Mouse (Mus musculus) kidney, embryonic 16.5 days (tissue): ENCODE results near the gene Ide. TPM values are rescaled to one million over a fixed set of nuclear protein-coding genes. Genes with fewer than 3 reads are reported as not detected.

Experiments
- ATAC-seq: fragments of 200-750 bp; cut with Nextera tagmentation; 2 replicates; pipeline ENCODE4 v1.8.0; 2017; ENCODE audit warnings: moderate TSS enrichment; ENCODE audit not compliant: low FRiP score, low TSS enrichment
- H3K27ac ChIP-seq: fragments of 300-500 bp; sonication (generic); 2 replicates; pipeline ENCODE4 v1.5.1; 2014; ENCODE audit warnings: low read length
- H3K27me3 ChIP-seq: fragments of 300-500 bp; sonication (generic); 2 replicates; pipeline ENCODE4 v1.6.1; 2014; ENCODE audit warnings: low read length, control low read depth, mixed read lengths; ENCODE audit not compliant: insufficient read depth
- H3K36me3 ChIP-seq: fragments of 300-500 bp; sonication (generic); 2 replicates; pipeline ENCODE4 v1.6.1; 2014; ENCODE audit warnings: low read length, control low read depth, mixed read lengths; ENCODE audit not compliant: insufficient read depth
- H3K4me1 ChIP-seq: fragments of 300-500 bp; sonication (generic); 2 replicates; pipeline ENCODE4 v1.6.1; 2014; ENCODE audit warnings: low read length, control low read depth, mixed read lengths; ENCODE audit not compliant: insufficient read depth
- H3K4me2 ChIP-seq: fragments of 300-500 bp; sonication (generic); replicated peaks from 2 replicates; pipeline ENCODE4 v1.6.1; 2014; ENCODE audit warnings: low read depth, low read length
- H3K4me3 ChIP-seq: fragments of 300-500 bp; sonication (generic); 2 replicates; pipeline ENCODE4 v1.5.1; 2014; ENCODE audit warnings: mild to moderate bottlenecking, low read length
- H3K9ac ChIP-seq: fragments of 300-500 bp; sonication (generic); replicated peaks from 2 replicates; pipeline ENCODE4 v1.6.1; 2014; ENCODE audit warnings: low read length
- H3K9me3 ChIP-seq: fragments of 300-500 bp; sonication (generic); 2 replicates; pipeline ENCODE4 v1.6.1; 2016; ENCODE audit warnings: low read length, control low read depth
- WGBS: fragments of 180-500 bp; shearing (Covaris S2); extraction: QIAGEN DNeasy Blood & Tissue Kit; methylation state at CpG from one replicate; pipeline ENCODE4 v1.1.7; 2014; 5-methylcytosine and 5-hydroxymethylcytosine counted together
- polyA plus RNA-seq: library from polyadenylated mRNA; unstranded; fragments of >200 nt; fragmentation: Nextera tagmentation; extraction: Ambion mirVana; gene quantifications from 2 replicates; pipeline ENCODE4 v1.2.1, GENCODE M21; 2015

The Ide gene
- polyA plus RNA-seq, 1 experiment from 2014 or later, result 55.8 TPM

GRCm38 (mm10) chr19:37284775-37285174, 52.9 kb downstream of the Ide start:
- Histone ChIP-seq H3K4me3 (no peak overlapping the region), H3K9ac (no peak overlapping the region), H3K27ac (no peak overlapping the region), H3K36me3 (peaks cover 13% of the 10 kb centered on the region), H3K27me3 (no peaks in the 10 kb centered on the region), H3K4me1 (no peaks in the 10 kb centered on the region), H3K9me3 (no peaks in the 10 kb centered on the region), H3K4me2 (no peak overlapping the region)
- 89% methylated on average over 9 of the region's 9 CpGs for WGBS
- no peak for ATAC-seq

GRCm38 (mm10) chr19:37283166-37283565, 54.5 kb downstream of the Ide start:
- H3K9me3 ChIP-seq, result no peaks in the 10 kb centered on the region
- H3K27me3 ChIP-seq, result no peaks in the 10 kb centered on the region
- H3K36me3 ChIP-seq, result peaks cover 22% of the 10 kb centered on the region
- H3K4me1 ChIP-seq, result no peaks in the 10 kb centered on the region
- no peak overlapping the region for H3K9ac ChIP-seq
- no peak for ATAC-seq
- no peak overlapping the region for H3K4me2 ChIP-seq
- H3K27ac ChIP-seq, result no peak overlapping the region
- 82% methylated on average over 6 of the region's 6 CpGs for WGBS
- H3K4me3 ChIP-seq, result no peak overlapping the region

- H3K27ac ChIP-seq, result no peak overlapping the region
- H3K36me3 ChIP-seq, result peaks cover 23% of the 10 kb centered on the region
Measured at GRCm38 (mm10) chr19:37281710-37282109, 55.9 kb downstream of the Ide start.

GRCm38 (mm10) chr19:37279194-37279593, 58.5 kb downstream of the Ide start:
- Histone ChIP-seq H3K4me2 (no peak overlapping the region), H3K36me3 (peaks cover 35% of the 10 kb centered on the region), H3K27ac (no peak overlapping the region), H3K9ac (no peak overlapping the region), H3K4me1 (no peaks in the 10 kb centered on the region), H3K27me3 (no peaks in the 10 kb centered on the region), H3K4me3 (no peak overlapping the region), H3K9me3 (no peaks in the 10 kb centered on the region)
- 95% methylated on average over 1 of the region's 1 CpGs for WGBS
- ATAC-seq, result no peak

More at GRCm38 (mm10) chr19:37281710-37282109, 55.9 kb downstream of the Ide start:
- no peaks in the 10 kb centered on the region for H3K9me3 ChIP-seq
- no peaks in the 10 kb centered on the region for H3K4me1 ChIP-seq
- H3K9ac ChIP-seq, result no peak overlapping the region
- 92% methylated on average over 1 of the region's 1 CpGs for WGBS
- no peaks in the 10 kb centered on the region for H3K27me3 ChIP-seq
- H3K4me2 ChIP-seq, result no peak overlapping the region
- no peak overlapping the region for H3K4me3 ChIP-seq
- no peak for ATAC-seq

GRCm38 (mm10) chr19:37275555-37275954, 62.1 kb downstream of the Ide start:
- Histone ChIP-seq H3K27ac (no peak overlapping the region), H3K9me3 (no peaks in the 10 kb centered on the region), H3K4me3 (no peak overlapping the region), H3K4me1 (no peaks in the 10 kb centered on the region), H3K9ac (no peak overlapping the region), H3K4me2 (no peak overlapping the region), H3K27me3 (no peaks in the 10 kb centered on the region), H3K36me3 (peaks cover 23% of the 10 kb centered on the region; the same call in 1 of the 2 replicates)
- WGBS, result 92% methylated on average over 9 of the region's 9 CpGs
- no peak for ATAC-seq

- Histone ChIP-seq H3K27ac (no peak overlapping the region), H3K27me3 (no peaks in the 10 kb centered on the region), H3K4me2 (no peak overlapping the region), H3K4me3 (no peak overlapping the region), H3K4me1 (no peaks in the 10 kb centered on the region), H3K9me3 (no peaks in the 10 kb centered on the region), H3K36me3 (peaks cover 18% of the 10 kb centered on the region), H3K9ac (no peak overlapping the region)
- no peak for ATAC-seq
- WGBS, result 90% methylated on average over 16 of the region's 16 CpGs
Measured at GRCm38 (mm10) chr19:37269106-37269505, 68.5 kb downstream of the Ide start.

GRCm38 (mm10) chr19:37265333-37266103, 72.1 kb downstream of the Ide start:
- Histone ChIP-seq H3K36me3 (peaks cover 18% of the 10 kb centered on the region), H3K4me3 (no peak overlapping the region), H3K27ac (no peak overlapping the region), H3K4me1 (no peaks in the 10 kb centered on the region), H3K9me3 (no peaks in the 10 kb centered on the region), H3K9ac (no peak overlapping the region), H3K27me3 (no peaks in the 10 kb centered on the region), H3K4me2 (no peak overlapping the region)
- peak; percentile 70; the same call in 1 of the 2 replicates for ATAC-seq
- 35% methylated on average over 10 of the region's 10 CpGs for WGBS

- Histone ChIP-seq H3K4me2 (no peak overlapping the region), H3K36me3 (peaks cover 11% of the 10 kb centered on the region; the same call in 1 of the 2 replicates), H3K4me1 (no peaks in the 10 kb centered on the region), H3K4me3 (no peak overlapping the region), H3K27me3 (no peaks in the 10 kb centered on the region), H3K9ac (no peak overlapping the region), H3K27ac (no peak overlapping the region), H3K9me3 (no peaks in the 10 kb centered on the region)
- WGBS, result 64% methylated on average over 23 of the region's 23 CpGs
- ATAC-seq, result no peak
Measured at GRCm38 (mm10) chr19:37263943-37264897, 73.4 kb downstream of the Ide start.

- no peaks in the 10 kb centered on the region for H3K27me3 ChIP-seq
- no peak for ATAC-seq
- H3K36me3 ChIP-seq, result 0 out of 2 replicates have a peak, but pooled peaks cover 5% of the 10 kb centered on the region
- no peak overlapping the region for H3K4me2 ChIP-seq
- 67% methylated on average over 8 of the region's 8 CpGs for WGBS
- H3K9ac ChIP-seq, result no peak overlapping the region
- H3K4me1 ChIP-seq, result no peaks in the 10 kb centered on the region
- H3K27ac ChIP-seq, result no peak overlapping the region
- H3K9me3 ChIP-seq, result no peaks in the 10 kb centered on the region
- no peak overlapping the region for H3K4me3 ChIP-seq
Measured at GRCm38 (mm10) chr19:37263566-37263942, 74.1 kb downstream of the Ide start.
